Mouse (Mus musculus): Measurements from ENCODE around the gene Ush2a.

- TF ChIP-seq CTCF (IDR thresholded peaks at IDR 0.05; ENCODE audit: insufficient read depth, low read length) (no peak), POLR2A (IDR thresholded peaks at IDR 0.05; ENCODE audit: borderline replicate concordance, extremely low read depth, low read depth, low read length) (no peak)
These were observed 745.0 kb downstream of the Ush2a start for GRCm38 (mm10) chr1:189006826-189007225.

Data from lung, adult 2 months (tissue).